Mouse (Mus musculus) testis, postnatal 14 days (tissue): ENCODE data around the gene Cct7.
A peak's percentile ranks its signal among the peaks of the same experiment; 100 is the strongest.

Experiments
- DNase-seq: peaks from one replicate; pipeline ENCODE4 v3.0.0; 2021; ENCODE audit warnings: low spot score

Gene Cct7

DNA sequence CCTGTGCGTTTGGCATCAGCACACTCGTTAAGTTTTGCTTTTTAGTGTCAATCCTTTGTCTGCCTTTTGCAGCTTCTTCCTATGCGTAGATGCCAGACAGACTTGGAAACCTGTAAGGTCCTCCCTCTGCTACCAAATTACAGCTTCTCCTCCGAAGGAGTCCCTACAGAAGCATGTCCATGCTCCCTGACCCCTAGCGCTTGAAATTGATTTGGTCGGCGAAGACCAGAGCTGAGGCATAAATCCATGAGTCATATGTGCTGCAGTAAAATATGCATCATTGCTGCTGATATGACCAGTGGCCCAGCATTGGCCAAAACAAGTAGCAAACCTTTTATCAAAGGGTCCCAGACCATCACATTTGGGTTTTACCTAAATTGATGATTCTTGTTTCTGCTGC is 1.5 kb downstream of the Cct7 start:
- DNase-seq = no peak

- no peak for DNase-seq
These were observed 8.3 kb downstream of the Cct7 start for GRCm38 (mm10) chr6:85459621-85460020.

DNA sequence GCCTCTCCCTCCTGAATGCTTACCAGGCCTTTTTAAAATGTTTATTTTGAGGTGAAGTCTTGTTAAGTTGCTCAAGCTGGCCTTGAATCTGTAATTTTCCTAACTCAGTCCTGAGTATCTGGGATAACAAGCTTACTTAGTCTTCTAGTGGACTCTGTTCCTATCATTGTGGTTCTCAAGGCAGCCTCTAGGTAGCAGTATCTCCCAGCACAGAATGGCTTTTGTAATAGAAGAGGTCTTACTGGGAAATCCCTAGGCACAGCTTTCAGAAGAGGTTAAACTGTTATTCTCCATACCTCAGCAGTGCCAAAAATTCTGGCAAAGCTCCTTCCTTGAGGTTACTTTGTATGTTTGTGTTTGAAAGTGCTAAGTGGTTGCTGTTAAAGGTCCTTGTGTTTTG is 14.1 kb downstream of the Cct7 start:
- no peak for DNase-seq

DNA sequence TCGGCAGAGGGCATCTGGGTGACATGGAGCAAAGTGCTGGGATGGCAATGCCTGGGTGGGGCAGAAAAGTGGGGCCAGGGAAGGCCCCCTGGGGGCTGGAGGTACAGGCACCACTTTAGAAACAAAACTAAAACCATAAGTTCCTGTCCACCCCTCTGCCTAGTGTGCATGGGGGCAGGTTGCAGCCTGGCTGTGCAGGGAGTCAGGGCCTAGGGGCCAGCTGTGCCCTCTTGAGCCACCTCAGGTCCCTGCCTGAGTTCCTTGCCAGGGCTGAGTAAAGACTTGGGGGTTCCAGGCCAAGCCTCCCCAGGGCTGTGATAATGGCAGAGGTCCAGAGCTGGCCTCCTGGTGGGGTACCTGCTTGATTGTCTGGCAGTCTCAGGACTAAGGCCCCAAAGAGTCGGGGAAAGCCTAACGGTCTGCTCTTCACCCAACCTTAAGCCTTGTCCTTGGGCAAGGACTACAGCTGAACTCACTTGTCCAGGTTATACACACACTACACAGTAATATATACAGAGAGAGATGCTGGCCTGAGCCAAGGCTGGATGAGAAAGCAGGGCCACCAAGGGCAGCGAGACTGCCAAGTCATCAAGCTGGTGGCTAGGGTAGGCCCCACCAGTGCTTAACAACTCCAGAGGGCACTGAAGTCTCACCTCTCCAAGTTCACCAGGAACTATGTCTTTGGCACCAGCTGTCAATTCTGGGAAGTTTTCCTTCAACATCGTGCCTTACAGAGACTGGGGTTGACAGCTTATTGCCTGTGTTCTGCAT is 18.5 kb downstream of the Cct7 start:
- DNase-seq = no peak

DNA sequence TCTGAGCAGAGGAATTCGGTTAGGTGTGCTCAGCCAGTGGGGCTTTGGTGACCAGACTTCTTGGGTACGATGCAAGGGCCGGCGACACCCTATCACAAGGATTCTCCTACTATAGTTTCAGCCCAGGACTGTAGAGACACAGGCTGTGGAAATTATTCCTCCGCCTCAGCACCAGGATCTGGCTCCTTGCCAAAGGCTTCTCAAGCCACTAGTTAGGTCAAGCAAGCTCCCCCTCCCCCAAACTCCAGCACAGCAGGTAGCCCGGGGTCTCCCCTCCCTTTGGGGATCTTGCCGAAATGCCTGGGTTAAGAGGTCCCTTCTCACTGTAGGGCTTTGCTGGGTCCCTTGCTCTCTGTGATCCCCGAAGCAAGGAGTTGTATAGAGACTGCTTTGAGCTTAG is 20.6 kb downstream of the Cct7 start:
- no peak for DNase-seq

DNA sequence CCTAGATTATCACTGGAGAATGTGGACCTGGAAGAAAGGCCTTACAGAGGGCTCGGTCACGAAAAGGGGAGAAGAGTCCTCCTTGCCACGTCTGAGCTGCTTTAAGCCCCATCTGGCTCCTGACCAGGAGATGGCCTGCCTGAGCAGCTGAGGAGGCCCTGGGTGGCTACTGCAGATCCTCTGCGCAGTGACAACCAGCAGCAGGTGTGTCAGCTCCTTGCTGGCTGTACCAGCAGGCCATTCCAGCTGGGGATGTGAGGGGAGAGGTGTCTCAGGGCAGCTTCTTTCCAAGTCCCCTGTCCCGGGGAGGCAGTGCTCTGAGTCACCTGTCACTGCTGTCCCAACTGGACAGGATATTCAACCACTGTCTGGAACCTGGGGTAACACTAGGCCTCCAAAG is 21.2 kb downstream of the Cct7 start:
- DNase-seq = no peak

DNA sequence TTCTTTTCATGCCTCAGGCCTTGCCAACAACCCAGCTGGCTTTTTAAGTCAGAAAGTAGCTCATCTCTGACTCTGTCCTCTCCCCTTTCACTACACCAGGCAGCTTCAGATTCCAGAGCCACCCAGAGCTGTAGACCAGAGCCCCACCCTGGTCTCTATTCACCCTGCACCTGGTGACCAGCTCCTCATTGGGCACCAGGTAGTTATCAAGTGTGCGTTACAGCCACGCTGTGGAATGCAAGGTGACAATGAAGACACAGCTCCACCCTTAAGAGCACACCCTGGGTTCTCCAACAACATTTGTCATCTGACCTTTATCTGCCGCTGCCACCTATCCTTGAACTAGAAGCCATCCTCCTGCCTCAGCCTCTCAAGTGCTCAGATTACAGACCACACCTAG is 24.3 kb downstream of the Cct7 start:
- DNase-seq = no peak

DNA sequence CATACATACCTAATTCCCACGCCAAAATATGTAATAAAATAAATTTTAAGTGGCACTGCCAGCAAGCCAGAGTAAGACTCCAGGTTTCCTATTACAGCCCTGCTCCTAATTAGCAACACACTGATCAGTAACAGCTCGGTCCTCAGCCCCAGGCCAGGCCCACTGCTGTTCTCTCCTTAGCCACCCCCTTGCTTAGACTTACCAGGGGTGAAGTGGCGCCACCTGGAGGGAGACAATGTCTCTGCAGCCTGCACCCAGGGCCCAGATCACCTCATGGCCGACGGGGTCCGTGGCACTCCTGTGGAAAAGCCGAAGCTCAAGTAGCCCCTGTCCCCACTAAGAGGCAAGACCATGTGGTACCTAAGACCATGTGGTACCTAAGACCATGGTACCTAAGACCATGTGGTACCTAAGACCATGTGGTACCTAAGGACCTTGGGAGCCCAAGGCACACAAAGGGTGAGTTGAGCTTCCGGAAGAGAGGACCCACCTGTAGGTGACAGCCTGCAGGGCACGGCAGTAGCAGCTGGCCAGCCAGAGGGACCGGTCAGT is 26.1 kb downstream of the Cct7 start:
- DNase-seq = no peak

DNA sequence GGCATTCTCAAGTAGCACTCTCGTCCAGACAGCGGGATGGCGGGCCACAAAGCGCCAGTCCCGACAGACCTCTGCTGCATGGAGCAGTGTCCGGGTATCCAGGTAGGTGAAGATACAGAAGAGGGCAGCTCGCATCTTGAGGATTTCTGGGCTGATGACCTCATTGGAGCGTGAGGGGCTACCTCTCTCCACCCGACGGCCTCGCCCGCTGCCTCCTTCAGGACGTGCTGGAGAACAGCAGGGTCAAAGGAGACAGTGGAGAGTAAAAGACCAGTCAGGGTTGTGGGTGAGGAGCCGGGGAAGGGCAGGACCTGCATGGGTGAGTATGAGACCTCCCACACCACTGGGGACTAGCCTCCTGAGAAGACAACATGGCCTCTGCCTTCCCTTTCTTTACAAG is 27.1 kb downstream of the Cct7 start:
- no peak for DNase-seq

DNA sequence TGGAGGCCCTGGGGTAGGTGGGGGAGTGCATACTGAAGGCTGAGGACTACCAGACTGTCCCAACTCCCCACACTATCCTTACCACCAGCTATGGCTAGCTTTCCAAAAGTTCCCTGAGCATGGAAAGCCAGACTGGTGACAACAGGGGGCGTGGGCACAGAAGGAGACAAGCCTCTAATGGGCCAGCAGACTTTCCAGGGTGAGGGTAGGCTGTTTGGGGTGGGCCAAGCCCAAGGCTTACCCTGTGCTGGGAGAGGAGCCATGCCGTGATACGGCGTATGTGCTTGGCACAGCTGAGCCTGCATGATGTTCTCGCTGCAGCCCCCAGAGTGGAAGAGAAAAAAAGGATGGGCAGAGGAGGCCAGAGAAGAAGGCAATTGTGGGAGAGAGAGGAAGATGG is 28.7 kb downstream of the Cct7 start:
- DNase-seq = no peak

- DNase-seq = peak; percentile 26
These were observed 29.4 kb downstream of the Cct7 start for GRCm38 (mm10) chr6:85480685-85481084.

DNA sequence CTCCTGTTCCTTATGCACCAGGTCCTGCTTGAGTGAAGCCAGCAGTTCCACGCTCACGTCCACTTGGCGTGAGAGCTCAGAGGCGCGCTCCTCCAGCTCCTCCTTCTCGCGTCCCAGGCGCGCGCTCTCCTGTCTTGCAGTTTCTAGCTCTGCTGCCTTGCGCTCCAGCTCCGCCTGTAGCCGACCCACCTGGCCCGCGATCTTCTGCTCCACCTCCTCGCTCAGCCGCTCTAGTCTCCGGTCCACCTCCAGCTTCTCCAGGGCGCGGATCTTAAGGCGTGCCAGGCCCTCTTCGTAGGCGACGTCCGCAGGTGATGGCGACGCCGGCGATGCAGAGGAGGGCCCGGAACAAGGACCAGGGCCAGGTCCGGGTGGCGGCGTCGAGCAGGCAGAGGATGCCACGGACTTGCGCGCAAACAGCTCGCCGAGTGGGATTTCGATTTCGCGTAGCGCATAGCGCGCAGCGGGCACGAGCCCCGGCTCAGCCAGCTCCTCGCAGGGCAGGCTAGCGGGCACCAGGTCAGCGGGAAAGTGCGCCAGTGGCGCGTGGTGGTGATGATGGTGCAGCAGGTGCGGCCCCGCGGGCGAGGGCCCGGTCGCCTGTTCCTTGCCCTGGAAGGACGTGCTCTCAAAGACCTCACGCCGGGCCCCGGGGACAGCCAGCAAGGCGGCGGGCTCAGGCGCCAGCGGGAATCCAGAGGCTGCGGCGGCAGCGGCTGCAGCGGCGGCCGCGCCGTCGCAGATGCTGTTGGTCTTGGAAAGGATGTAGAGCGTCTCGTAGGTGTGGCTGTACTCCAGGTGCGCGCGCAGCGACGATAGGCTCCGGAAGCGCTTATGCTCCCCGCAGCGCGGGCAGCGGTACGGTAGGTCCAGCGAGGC is 32.8 kb downstream of the Cct7 start:
- DNase-seq = peak; percentile 39

DNA sequence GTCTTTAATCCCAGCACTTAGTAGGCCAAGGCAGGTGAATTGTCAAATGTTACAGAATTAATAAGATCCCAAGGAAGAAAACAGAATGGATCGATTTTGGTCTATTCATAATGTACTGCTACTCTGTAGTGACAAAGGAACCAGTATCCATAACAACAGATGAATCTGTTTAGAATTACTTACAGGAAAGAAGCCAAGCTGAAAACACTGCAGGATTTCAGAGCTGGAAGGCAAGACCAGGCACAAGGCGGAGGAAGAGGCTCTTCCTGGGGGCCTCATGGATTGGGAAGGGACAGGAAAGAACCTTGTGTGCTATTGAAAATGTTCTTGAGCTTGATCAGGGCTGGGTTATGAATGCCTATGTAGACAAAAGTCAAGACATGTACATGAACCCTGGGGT is 34.4 kb downstream of the Cct7 start:
- DNase-seq = no peak

DNA sequence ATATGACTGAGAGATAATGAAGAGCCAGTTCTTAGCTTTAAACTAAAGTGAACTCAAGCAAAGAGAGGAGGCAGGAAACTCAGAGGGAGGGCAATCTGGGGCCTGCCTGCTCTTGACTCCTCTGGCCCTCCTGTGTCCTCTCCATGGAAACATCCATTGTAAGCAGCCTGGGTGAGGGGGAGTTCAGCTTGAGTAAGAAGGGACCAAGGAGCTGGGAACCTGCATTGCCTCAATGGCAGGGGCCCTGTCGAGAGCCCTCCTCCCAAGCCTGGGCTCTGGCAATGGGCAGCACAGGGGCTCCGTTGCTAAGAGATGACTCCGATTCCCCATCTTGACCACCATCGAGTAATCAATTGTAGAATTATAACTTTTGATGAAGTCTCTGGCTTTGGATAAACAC is 37.2 kb downstream of the Cct7 start:
- no peak for DNase-seq

DNA sequence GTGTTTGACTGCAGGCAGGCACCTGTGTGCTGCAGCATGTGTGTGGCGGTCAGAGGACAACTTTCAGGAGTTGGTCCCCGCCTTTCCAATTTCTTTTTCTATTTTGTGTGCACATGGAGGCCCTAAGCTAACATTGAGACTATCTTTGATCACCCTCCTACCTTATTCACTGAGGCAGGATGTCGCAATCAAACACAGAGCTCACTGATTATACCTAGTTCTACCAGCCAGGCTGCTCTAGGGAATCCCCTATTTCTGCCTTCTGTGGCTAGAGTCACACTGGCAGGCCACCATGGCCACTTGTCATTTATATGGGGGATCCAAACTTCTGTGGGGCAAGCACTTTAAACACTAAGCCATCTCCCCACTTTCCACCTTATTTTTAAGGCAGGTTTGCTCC is 38.4 kb downstream of the Cct7 start:
- DNase-seq = no peak

GRCm38 (mm10) chr6:85490252-85490651 is 38.9 kb downstream of the Cct7 start:
- DNase-seq = no peak

- no peak for DNase-seq
These were observed 40.3 kb downstream of the Cct7 start for GRCm38 (mm10) chr6:85491606-85492005.

DNA sequence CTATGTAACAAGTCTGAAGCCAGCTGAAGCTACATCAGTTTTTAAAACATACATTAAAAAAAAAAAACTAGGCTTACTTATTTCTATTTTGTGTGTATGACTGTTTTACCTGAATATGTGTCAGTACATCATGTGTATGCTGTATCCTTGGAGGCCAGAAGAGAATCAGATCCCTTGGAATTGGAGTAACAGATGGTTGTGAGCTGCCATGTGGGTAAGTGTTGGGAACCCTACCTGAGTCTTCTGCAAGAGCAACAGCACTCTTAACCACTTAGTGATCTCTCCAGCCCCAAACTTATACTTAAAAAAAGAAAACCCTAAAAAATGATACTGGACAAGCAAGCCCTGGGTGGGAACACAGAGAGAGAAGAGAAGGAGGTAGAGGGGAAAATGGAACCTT is 45.7 kb downstream of the Cct7 start:
- DNase-seq = no peak

DNA sequence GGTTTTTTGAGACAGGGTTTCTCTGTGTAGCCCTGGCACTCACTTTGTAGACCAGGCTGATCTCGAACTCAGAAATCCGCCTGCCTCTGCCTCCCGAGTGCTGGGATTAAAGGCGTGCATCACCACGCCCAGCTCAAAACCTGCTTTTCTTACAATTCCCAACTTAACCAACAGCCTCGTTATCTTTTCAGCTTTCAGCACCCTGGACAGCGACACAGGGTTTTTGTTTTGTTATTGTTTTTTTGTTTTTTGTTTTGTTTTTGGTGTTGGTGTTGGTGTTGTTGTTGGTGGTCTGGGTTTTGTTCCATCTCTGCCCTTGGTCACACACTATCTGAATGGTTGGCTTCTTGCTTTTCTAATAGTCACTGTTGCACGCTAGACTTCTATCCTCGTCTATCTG is 46.8 kb downstream of the Cct7 start:
- no peak for DNase-seq

GRCm38 (mm10) chr6:85500416-85500815 is 49.1 kb downstream of the Cct7 start:
- DNase-seq = no peak

DNA sequence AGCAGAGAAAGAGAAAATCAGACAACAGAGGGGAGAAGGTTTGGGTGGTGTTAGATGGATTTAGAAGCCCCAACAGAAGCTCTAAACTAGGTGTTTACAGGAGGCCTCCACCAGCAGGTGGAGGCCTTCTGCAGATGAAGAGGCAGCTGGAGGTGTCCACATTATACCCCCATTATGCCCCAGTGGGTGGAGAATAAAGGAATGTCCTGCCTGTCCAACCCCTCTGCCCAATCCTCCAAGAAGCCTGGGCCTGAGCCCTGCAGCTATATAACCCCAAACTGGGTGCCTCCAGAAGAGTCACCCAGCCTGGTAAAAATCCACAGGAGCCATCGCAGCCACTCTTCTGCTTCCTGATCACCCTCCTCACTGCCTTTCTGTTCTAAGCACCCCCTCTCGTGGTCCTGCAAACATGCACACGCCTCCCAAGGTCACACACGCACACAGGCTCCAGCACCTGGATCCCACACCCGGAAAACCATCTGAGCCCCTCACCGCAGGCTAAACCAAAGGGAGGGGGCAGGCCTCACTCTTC is 50.3 kb downstream of the Cct7 start:
- DNase-seq = no peak

- DNase-seq = no peak
These were observed 51.0 kb downstream of the Cct7 start for GRCm38 (mm10) chr6:85502103-85502910.
